Mouse (Mus musculus) myocyte (in vitro differentiated cells): ENCODE data around the gene Fam169b.

Experiments used
- E2F4 ChIP-seq: IDR thresholded peaks from one replicate; pipeline ENCODE4 v1.6.1; 2011; ENCODE audit warnings: mild to moderate bottlenecking, control low read depth, moderate library complexity; ENCODE audit not compliant: insufficient read depth
- MYOD1 ChIP-seq, 3 experiments: IDR thresholded peaks; one replicate each; pipeline ENCODE4 v1.6.1; 2011; ENCODE audit warnings: control low read depth in 2 of 3, low read depth in 2 of 3, mild to moderate bottlenecking in 2 of 3, moderate library complexity in 1 of 3; ENCODE audit not compliant: insufficient read length in 2 of 3, control insufficient read depth in 1 of 3
- MYOG ChIP-seq, 3 experiments: IDR thresholded peaks; one replicate each; pipeline ENCODE4 v1.6.1; 2011; ENCODE audit warnings: control low read depth in 2 of 3, low read depth in 2 of 3, mild to moderate bottlenecking in 2 of 3; ENCODE audit not compliant: insufficient read length in 2 of 3, control insufficient read depth in 1 of 3, insufficient read depth in 1 of 3
- POLR2A ChIP-seq: IDR thresholded peaks from one replicate; pipeline ENCODE4 v1.6.1; 2011; ENCODE audit warnings: low read depth, mild to moderate bottlenecking, control low read depth, moderate library complexity; ENCODE audit not compliant: insufficient read length
- POLR2AphosphoS2 ChIP-seq: IDR thresholded peaks from one replicate; pipeline ENCODE4 v1.6.1; 2011; ENCODE audit warnings: low read depth, control low read depth; ENCODE audit not compliant: insufficient read length
- REST ChIP-seq: IDR thresholded peaks from one replicate; pipeline ENCODE4 v1.6.1; 2011; ENCODE audit warnings: mild to moderate bottlenecking, control low read depth, moderate library complexity; ENCODE audit not compliant: insufficient read depth, insufficient read length
- USF1 ChIP-seq: IDR thresholded peaks from one replicate; pipeline ENCODE4 v1.6.1; 2011; ENCODE audit warnings: low read depth, mild to moderate bottlenecking, control low read depth, moderate library complexity

- TF ChIP-seq POLR2A (no peak), USF1 (no peak), MYOG (IDR thresholded peaks at IDR 0.05; ENCODE audit: control insufficient read depth in 1 of 3, insufficient read depth in 1 of 3, insufficient read length in 2 of 3, low read depth in 2 of 3) (no peak), POLR2AphosphoS2 (no peak), REST (no peak), E2F4 (no peak), MYOD1 (IDR thresholded peaks at IDR 0.05; ENCODE audit: control insufficient read depth in 1 of 3, insufficient read length in 2 of 3, low read depth in 2 of 3) (no peak)
Observed at GRCm38 (mm10) chr7:68227621-68228020, 46.0 kb upstream of the Fam169b start.
